27 mouse cellular contexts compared by ENCODE assay signal in the genomic region with DNA sequence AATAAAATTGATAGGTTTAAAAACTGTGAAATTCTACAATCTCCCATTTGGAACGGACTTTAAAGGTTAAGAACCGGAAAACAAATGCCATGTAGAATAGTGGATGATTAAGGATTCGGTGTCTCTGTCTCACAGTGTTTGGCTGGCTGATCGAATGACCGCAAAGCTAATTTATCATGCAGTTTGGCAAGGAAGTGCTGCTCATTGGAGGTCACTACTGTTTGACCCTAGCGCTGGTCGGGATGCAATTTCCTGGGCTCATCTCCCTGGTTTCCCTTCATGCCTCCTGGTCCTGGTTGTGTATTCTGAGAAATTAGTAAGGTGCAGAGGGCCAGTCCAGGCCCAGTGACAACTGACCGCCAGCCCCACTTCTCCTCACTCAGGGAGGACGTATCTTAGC.
DNase-seq lines count a peak whose midpoint lies in the region; ATAC-seq lines count a peak whose summit lies in the region.
"Had no signal": no experiment of that assay in that cellular context is flagged by ENCODE, and none has a peak within 500 bp of the region (broad histone marks: within the 10 kb centered on the region; RNA-seq: fewer than 3 reads in every experiment).

No protein-coding gene starts in this region.

- H3K4me3 ChIP-seq in kidney, embryonic 14.5 days (ENCODE audit: low read length) = no peak overlapping the region
- H3K4me3 ChIP-seq: embryonic facial prominence, embryonic 12.5 days; embryonic facial prominence, embryonic 15.5 days; erythroblast, embryonic 14.5 days; forebrain, embryonic 12.5 days; forebrain, embryonic 15.5 days; heart, embryonic 12.5 days; heart, embryonic 15.5 days; hindbrain, embryonic 10.5 days; hindbrain, embryonic 13.5 days had no signal

- H3K9me3 ChIP-seq in kidney, embryonic 14.5 days (ENCODE audit: control insufficient read depth, low read length) = no peaks in the 10 kb centered on the region
- H3K9me3 ChIP-seq: embryonic facial prominence, embryonic 12.5 days; embryonic facial prominence, embryonic 15.5 days; forebrain, embryonic 12.5 days; forebrain, embryonic 15.5 days; heart, embryonic 12.5 days; heart, embryonic 15.5 days; hindbrain, embryonic 10.5 days; hindbrain, embryonic 13.5 days had no signal

- no peaks in the 10 kb centered on the region for H3K27me3 ChIP-seq in kidney, embryonic 14.5 days (ENCODE audit: control insufficient read depth, insufficient read depth, low read length)
- H3K27me3 ChIP-seq: embryonic facial prominence, embryonic 12.5 days; embryonic facial prominence, embryonic 15.5 days; forebrain, embryonic 12.5 days; forebrain, embryonic 15.5 days; heart, embryonic 12.5 days; heart, embryonic 15.5 days; hindbrain, embryonic 13.5 days had no signal

- H3K4me2 ChIP-seq in kidney, embryonic 14.5 days (replicated peaks; ENCODE audit: low read depth, low read length) = no peak overlapping the region
- H3K4me2 ChIP-seq: embryonic facial prominence, embryonic 12.5 days; embryonic facial prominence, embryonic 15.5 days; forebrain, embryonic 12.5 days; forebrain, embryonic 15.5 days; heart, embryonic 12.5 days; heart, embryonic 15.5 days; hindbrain, embryonic 13.5 days had no signal

- H3K4me1 ChIP-seq in kidney, embryonic 14.5 days (ENCODE audit: control insufficient read depth, insufficient read depth, low read length) = peaks cover 35% of the 10 kb centered on the region
- H3K4me1 ChIP-seq: embryonic facial prominence, embryonic 12.5 days had no signal

- no peak overlapping the region for H3K27ac ChIP-seq in kidney, embryonic 14.5 days (ENCODE audit: low read depth, low read length)
- H3K27ac ChIP-seq: embryonic facial prominence, embryonic 15.5 days; forebrain, embryonic 12.5 days; forebrain, embryonic 15.5 days; heart, embryonic 15.5 days; hindbrain, embryonic 10.5 days; hindbrain, embryonic 13.5 days had no signal

- no peak overlapping the region for H3K9ac ChIP-seq in kidney, embryonic 14.5 days (ENCODE audit: low read depth, low read length)
- H3K9ac ChIP-seq: embryonic facial prominence, embryonic 12.5 days; embryonic facial prominence, embryonic 15.5 days; forebrain, embryonic 12.5 days; forebrain, embryonic 15.5 days; heart, embryonic 12.5 days; heart, embryonic 15.5 days; hindbrain, embryonic 13.5 days had no signal

- 23% methylated on average over 9 of the region's 9 CpGs for WGBS in kidney, embryonic 14.5 days

- H3K36me3 ChIP-seq in kidney, embryonic 14.5 days (ENCODE audit: control insufficient read depth, insufficient read depth, low read length) = peaks cover 8% of the 10 kb centered on the region; the same call in 1 of the 2 replicates
- H3K36me3 ChIP-seq: embryonic facial prominence, embryonic 12.5 days; embryonic facial prominence, embryonic 15.5 days; forebrain, embryonic 12.5 days; forebrain, embryonic 15.5 days; heart, embryonic 12.5 days; heart, embryonic 15.5 days had no signal

- ATAC-seq in kidney, embryonic 14.5 days (ENCODE audit: low FRiP score, low TSS enrichment) = no peak
- ATAC-seq: activated CD4-positive, CD25-positive, alpha-beta regulatory T cell, adult 4 months; forebrain, embryonic 15.5 days; hindbrain, embryonic 16.5 days had no signal

- peak; percentile 26 to 80 for DNase-seq in adrenal gland, adult (ENCODE audit: inconsistent age in 2 of 2, low spot score in 1 of 2)
- DNase-seq in adrenal gland, postnatal 25 days = no peak
- peak; percentile 36 for DNase-seq in kidney, adult 9 months
- peak; percentile 29 for DNase-seq in kidney, postnatal 14 days
- DNase-seq in kidney, adult 8-10 months = no peak
- peak; percentile 31 for DNase-seq in adrenal gland, postnatal 14 days
- no peak for DNase-seq in urinary bladder, postnatal 14 days (ENCODE audit: low spot score)
- DNase-seq: cerebellum, adult 11 months; cerebellum, adult 2 months; cerebellum, adult 9-11 months; cerebellum, postnatal 25 days; gastrocnemius, postnatal 25 days; heart, adult 18-20 months; heart, postnatal 10 days; heart, postnatal 36 days had no signal

Comparison
In these comparisons a context has a peak if more than half of its experiments do, and no peak if none do; other contexts are left out.
1. DNase-seq: peak in adrenal gland, adult (2 of 2), kidney, adult 9 months (single experiment), kidney, postnatal 14 days (single experiment) and adrenal gland, postnatal 14 days (single experiment); none in adrenal gland, postnatal 25 days (single experiment), kidney, adult 8-10 months (0 of 2) and urinary bladder, postnatal 14 days (single experiment).